Mouse (Mus musculus) forebrain, embryonic 11.5 days (tissue): ENCODE results near the gene Bcl2l15. TPM values are rescaled to one million over a fixed set of nuclear protein-coding genes. Genes with fewer than 3 reads are reported as not detected.

Experiments used
- ATAC-seq: fragments of 200-750 bp; cut with Nextera tagmentation; replicated peaks from 2 replicates; pipeline ENCODE4 v1.8.0; 2017; ENCODE audit warnings: moderate TSS enrichment; ENCODE audit not compliant: low FRiP score
- DNase-seq: peaks from one replicate; pipeline ENCODE4 v3.0.0-alpha.2; 2017; ENCODE audit warnings: low spot score
- H3K27ac ChIP-seq: fragments of 300-500 bp; sonication (generic); 2 replicates; pipeline ENCODE4 v1.5.1; 2014; ENCODE audit warnings: low read depth, low read length
- H3K27me3 ChIP-seq: fragments of 300-500 bp; sonication (generic); 2 replicates; pipeline ENCODE4 v1.6.1; 2014; ENCODE audit warnings: mild to moderate bottlenecking, low read length, mixed read lengths; ENCODE audit not compliant: control insufficient read depth, insufficient read depth
- H3K36me3 ChIP-seq: fragments of 300-500 bp; sonication (generic); 2 replicates; pipeline ENCODE4 v1.6.1; 2014; ENCODE audit warnings: mild to moderate bottlenecking, low read length, moderate library complexity, mixed read lengths; ENCODE audit not compliant: control insufficient read depth, insufficient read depth
- H3K4me1 ChIP-seq: fragments of 300-500 bp; sonication (generic); replicated peaks from 2 replicates; pipeline ENCODE4 v1.6.1; 2014; ENCODE audit warnings: low read length, mixed read lengths; ENCODE audit not compliant: control insufficient read depth, insufficient read depth
- H3K4me2 ChIP-seq: fragments of 300-500 bp; sonication (generic); 2 replicates; pipeline ENCODE4 v1.6.1; 2014; ENCODE audit warnings: low read depth, mild to moderate bottlenecking, low read length, moderate library complexity, mixed read lengths; ENCODE audit not compliant: severe bottlenecking
- H3K4me3 ChIP-seq: fragments of 300-500 bp; sonication (generic); 2 replicates; pipeline ENCODE4 v1.5.1; 2014; ENCODE audit warnings: low read depth, low read length
- H3K9ac ChIP-seq: fragments of 300-500 bp; sonication (generic); 2 replicates; pipeline ENCODE4 v1.6.1; 2014; ENCODE audit warnings: low read length
- H3K9me3 ChIP-seq: fragments of 300-500 bp; sonication (generic); 2 replicates; pipeline ENCODE4 v1.6.1; 2016; ENCODE audit warnings: low read length, mixed read lengths; ENCODE audit not compliant: control insufficient read depth
- WGBS: fragments of 180-500 bp; shearing (Covaris S2); extraction: QIAGEN DNeasy Blood & Tissue Kit; methylation state at CpG from one replicate; pipeline ENCODE4 v1.1.7; 2014; 5-methylcytosine and 5-hydroxymethylcytosine counted together
- polyA plus RNA-seq: library from polyadenylated mRNA; unstranded; fragments of >200 nt; fragmentation: Nextera tagmentation; extraction: Ambion mirVana; gene quantifications from 2 replicates; pipeline ENCODE4 v1.2.1, GENCODE M21; 2014

Bcl2l15 gene
- polyA plus RNA-seq, 1 experiment from 2014 or later: 0.43 TPM

GRCm38 (mm10) chr3:103857036-103857805 lies 24.8 kb downstream of the Bcl2l15 start:
- H3K36me3 ChIP-seq: no peaks in the 10 kb centered on the region
- WGBS: 92% methylated on average over 7 of the region's 7 CpGs
- H3K27me3 ChIP-seq: no peaks in the 10 kb centered on the region
- H3K4me2 ChIP-seq: no peak overlapping the region
- no peak for ATAC-seq
- H3K4me1 ChIP-seq: no peaks in the 10 kb centered on the region
- no peak overlapping the region for H3K4me3 ChIP-seq
- H3K9ac ChIP-seq: no peak overlapping the region
- no peak for DNase-seq
- no peak overlapping the region for H3K27ac ChIP-seq
- no peaks in the 10 kb centered on the region for H3K9me3 ChIP-seq

DNA sequence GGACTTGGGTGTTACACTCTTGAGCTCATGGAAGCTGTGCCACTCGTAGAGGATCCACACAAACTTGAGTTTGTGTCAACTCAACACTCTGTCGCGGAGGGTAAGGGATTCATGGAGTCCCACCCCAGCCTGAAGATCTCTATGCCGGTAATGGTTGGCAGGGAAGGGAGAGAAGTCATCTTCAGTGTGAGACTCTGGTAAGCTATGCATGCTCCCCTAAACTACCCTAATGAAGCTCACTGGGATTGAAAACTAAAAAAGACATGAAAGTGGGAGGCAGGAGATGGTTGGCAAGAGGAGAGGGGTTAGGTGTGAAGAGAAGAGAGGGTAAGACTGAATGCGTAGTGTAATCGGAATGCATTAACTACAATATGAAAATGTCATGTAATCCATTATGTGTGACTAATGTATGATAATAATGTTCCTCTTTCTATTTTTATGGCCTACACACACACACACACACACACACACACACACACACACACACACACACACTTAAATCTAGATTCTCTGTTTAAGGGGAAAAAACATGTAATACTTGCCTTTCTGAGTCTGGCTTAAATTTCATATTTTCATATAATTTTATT lies 25.7 kb downstream of the Bcl2l15 start:
- Histone ChIP-seq H3K4me1 (no peaks in the 10 kb centered on the region), H3K27ac (no peak overlapping the region), H3K4me2 (no peak overlapping the region), H3K9ac (no peak overlapping the region), H3K9me3 (no peaks in the 10 kb centered on the region), H3K36me3 (no peaks in the 10 kb centered on the region), H3K27me3 (no peaks in the 10 kb centered on the region), H3K4me3 (no peak overlapping the region)
- no peak for ATAC-seq
- DNase-seq: no peak
- WGBS: 93% methylated on average over 6 of the region's 6 CpGs

GRCm38 (mm10) chr3:103858881-103859801 lies 26.7 kb downstream of the Bcl2l15 start, which contains the start of gene Ptpn22:
Ptpn22 (plus strand) TSS chr3:103859795.
- H3K27me3 ChIP-seq: no peaks in the 10 kb centered on the region
- no peak for DNase-seq
- no peak within 1 kb of the TSS for H3K27ac ChIP-seq
- no peaks in the 10 kb centered on the region for H3K36me3 ChIP-seq
- 84% methylated on average over 12 of the region's 12 CpGs for whole genome bisulfite sequencing
- no peak within 1 kb of the TSS for H3K4me3 ChIP-seq
- no peaks in the 10 kb centered on the region for H3K4me1 ChIP-seq
- H3K9ac ChIP-seq: no peak within 1 kb of the TSS
- H3K4me2 ChIP-seq: no peak within 1 kb of the TSS
- no peaks in the 10 kb centered on the region for H3K9me3 ChIP-seq
- ATAC-seq: no peak

GRCm38 (mm10) chr3:103859851-103860391 lies 27.5 kb downstream of the Bcl2l15 start:
- H3K36me3 ChIP-seq: no peaks in the 10 kb centered on the region
- WGBS: 88% methylated on average over 6 of the region's 6 CpGs
- H3K9ac ChIP-seq: no peak overlapping the region
- H3K4me1 ChIP-seq: no peaks in the 10 kb centered on the region
- no peaks in the 10 kb centered on the region for H3K9me3 ChIP-seq
- ATAC-seq: no peak
- no peak overlapping the region for H3K4me2 ChIP-seq
- H3K4me3 ChIP-seq: no peak overlapping the region
- no peak for DNase-seq
- no peaks in the 10 kb centered on the region for H3K27me3 ChIP-seq
- no peak overlapping the region for H3K27ac ChIP-seq

GRCm38 (mm10) chr3:103862721-103863220 lies 30.4 kb downstream of the Bcl2l15 start:
- Histone ChIP-seq H3K27ac (no peak overlapping the region), H3K9ac (no peak overlapping the region), H3K4me3 (no peak overlapping the region), H3K27me3 (no peaks in the 10 kb centered on the region), H3K4me2 (no peak overlapping the region), H3K9me3 (no peaks in the 10 kb centered on the region), H3K4me1 (no peaks in the 10 kb centered on the region), H3K36me3 (no peaks in the 10 kb centered on the region)
- no peak for DNase-seq
- WGBS: 83% methylated on average over 4 of the region's 4 CpGs
- no peak for ATAC-seq

- Histone ChIP-seq H3K27ac (no peak overlapping the region), H3K4me2 (no peak overlapping the region), H3K27me3 (no peaks in the 10 kb centered on the region), H3K4me3 (no peak overlapping the region), H3K36me3 (no peaks in the 10 kb centered on the region), H3K9ac (no peak overlapping the region), H3K9me3 (no peaks in the 10 kb centered on the region), H3K4me1 (no peaks in the 10 kb centered on the region)
- DNase-seq: no peak
- 93% methylated on average over 6 of the region's 6 CpGs for WGBS
- no peak for ATAC-seq
These were observed 31.8 kb downstream of the Bcl2l15 start for GRCm38 (mm10) chr3:103864200-103864599.

DNA sequence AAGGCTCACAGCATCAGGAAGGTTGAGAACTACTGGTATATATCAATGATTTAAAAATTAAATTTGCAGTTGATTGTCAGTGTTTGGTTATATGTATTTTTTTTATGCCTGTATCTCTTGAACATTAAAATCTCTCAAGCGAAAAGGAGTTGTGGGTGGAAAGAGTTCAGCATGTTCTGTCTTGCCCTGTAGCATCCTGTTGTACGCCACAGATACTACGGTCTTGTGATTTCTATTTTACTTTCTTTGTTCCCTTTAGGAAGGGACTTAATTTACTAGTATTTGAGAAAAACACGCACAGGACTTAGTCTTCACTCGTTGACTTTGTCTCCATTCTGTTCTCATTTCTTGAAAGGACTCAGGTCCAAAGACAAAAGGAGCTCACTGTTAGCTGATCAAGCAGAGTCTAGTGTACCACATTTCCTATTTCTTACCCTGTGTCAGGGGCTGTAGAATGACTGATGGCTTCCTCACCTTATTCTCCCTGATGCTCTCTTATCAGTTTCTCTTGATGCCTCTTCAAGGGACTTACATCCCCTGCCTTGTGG lies 35.1 kb downstream of the Bcl2l15 start:
- Histone ChIP-seq H3K27me3 (no peaks in the 10 kb centered on the region), H3K4me3 (no peak overlapping the region), H3K4me2 (no peak overlapping the region), H3K9me3 (no peaks in the 10 kb centered on the region), H3K9ac (no peak overlapping the region), H3K36me3 (no peaks in the 10 kb centered on the region), H3K4me1 (no peaks in the 10 kb centered on the region), H3K27ac (no peak overlapping the region)
- ATAC-seq (no peak), DNase-seq (no peak)
- 86% methylated on average over 5 of the region's 5 CpGs for WGBS

DNA sequence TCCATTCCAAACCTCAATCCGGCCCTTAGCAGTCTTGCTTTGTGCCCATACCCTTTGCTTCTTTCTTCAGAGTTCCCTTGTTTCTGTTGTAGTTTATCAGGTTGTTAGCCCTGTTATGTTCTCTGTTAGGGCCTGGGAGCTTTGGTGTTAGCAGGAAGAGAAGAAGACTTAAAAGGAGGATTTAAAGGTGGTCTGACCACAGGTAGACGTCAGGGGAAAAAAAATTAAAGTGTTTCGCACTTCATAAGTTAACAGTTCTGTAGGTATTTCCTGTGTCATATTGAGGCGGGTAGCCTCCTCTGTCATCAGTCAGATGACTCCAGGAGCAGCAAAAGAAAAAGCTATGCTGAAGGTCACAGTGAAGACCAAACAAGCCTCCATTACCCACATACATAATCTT lies 35.6 kb downstream of the Bcl2l15 start:
- Histone ChIP-seq H3K36me3 (no peaks in the 10 kb centered on the region), H3K9me3 (no peaks in the 10 kb centered on the region), H3K9ac (no peak overlapping the region), H3K4me2 (no peak overlapping the region), H3K27me3 (no peaks in the 10 kb centered on the region), H3K4me1 (no peaks in the 10 kb centered on the region), H3K27ac (no peak overlapping the region), H3K4me3 (no peak overlapping the region)
- WGBS: 83% methylated on average over 4 of the region's 4 CpGs
- DNase-seq (no peak), ATAC-seq (no peak)
